Mouse (Mus musculus) forebrain, embryonic 13.5 days (tissue): ENCODE data around the gene Nmnat3. TPM values are rescaled to one million over a fixed set of nuclear protein-coding genes. Genes with fewer than 3 reads are reported as not detected.

Experiments
- ATAC-seq: fragments of 200-750 bp; cut with Nextera tagmentation; 2 replicates; pipeline ENCODE4 v1.8.0; 2017
- H3K27ac ChIP-seq: fragments of 300-500 bp; sonication (generic); 2 replicates; pipeline ENCODE4 v1.5.1; 2015; ENCODE audit warnings: inconsistent platforms, mild to moderate bottlenecking, moderate library complexity
- H3K27me3 ChIP-seq: fragments of 300-500 bp; sonication (generic); 2 replicates; pipeline ENCODE4 v1.6.1; 2015; ENCODE audit warnings: mild to moderate bottlenecking, inconsistent platforms
- H3K36me3 ChIP-seq: fragments of 300-500 bp; sonication (generic); 2 replicates; pipeline ENCODE4 v1.6.1; 2015; ENCODE audit warnings: mild to moderate bottlenecking, inconsistent platforms; ENCODE audit not compliant: poor library complexity, severe bottlenecking
- H3K4me1 ChIP-seq: fragments of 300-500 bp; sonication (generic); 2 replicates; pipeline ENCODE4 v1.6.1; 2015; ENCODE audit warnings: inconsistent platforms
- H3K4me2 ChIP-seq: fragments of 300-500 bp; sonication (generic); 2 replicates; pipeline ENCODE4 v1.6.1; 2015; ENCODE audit warnings: inconsistent platforms, mild to moderate bottlenecking, moderate library complexity
- H3K4me3 ChIP-seq: fragments of 300-500 bp; sonication (generic); 2 replicates; pipeline ENCODE4 v1.5.1; 2015; ENCODE audit warnings: mild to moderate bottlenecking, inconsistent platforms
- H3K9ac ChIP-seq: fragments of 300-500 bp; sonication (generic); 2 replicates; pipeline ENCODE4 v1.6.1; 2015; ENCODE audit warnings: mild to moderate bottlenecking, inconsistent platforms
- H3K9me3 ChIP-seq: fragments of 300-500 bp; sonication (generic); replicated peaks from 2 replicates; pipeline ENCODE4 v1.6.1; 2016; ENCODE audit warnings: inconsistent platforms
- WGBS: fragments of 180-500 bp; shearing (Covaris S2); methylation state at CpG from one replicate; pipeline ENCODE4 v1.1.7; 2015; 5-methylcytosine and 5-hydroxymethylcytosine counted together
- polyA plus RNA-seq: library from polyadenylated mRNA; unstranded; fragments of >200 nt; fragmentation: Nextera tagmentation; extraction: Ambion mirVana; gene quantifications from 2 replicates; pipeline ENCODE4 v1.2.1, GENCODE M21; 2015

Nmnat3 gene
- polyA plus RNA-seq, 1 experiment from 2014 or later, result 2.3 TPM

DNA sequence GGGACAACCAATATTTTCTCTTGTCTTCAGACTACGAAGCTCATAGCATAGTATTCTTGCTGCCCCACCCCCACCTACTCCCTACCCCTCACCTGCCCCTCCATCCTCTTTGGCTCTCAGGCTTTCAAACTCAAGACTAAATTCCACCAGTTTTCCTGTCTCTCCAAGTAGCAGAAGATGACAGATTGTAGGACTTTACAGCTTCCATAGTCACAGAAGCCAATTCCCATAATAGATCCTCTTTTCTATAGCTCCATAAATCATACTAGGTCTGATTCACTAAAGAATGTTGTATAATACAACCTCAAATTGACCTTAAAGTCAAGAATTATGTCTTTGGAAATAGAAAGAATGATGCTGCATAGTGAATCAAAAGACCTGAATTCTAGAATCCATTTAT lies 3.4 kb downstream of the Nmnat3 start:
- Histone ChIP-seq H3K9ac (no peak overlapping the region), H3K9me3 (no peaks in the 10 kb centered on the region), H3K27ac (no peak overlapping the region), H3K4me1 (no peaks in the 10 kb centered on the region), H3K4me3 (no peak overlapping the region), H3K36me3 (no peaks in the 10 kb centered on the region), H3K4me2 (no peak overlapping the region), H3K27me3 (no peaks in the 10 kb centered on the region)
- 100% methylated on average over 1 of the region's 1 CpGs for WGBS
- no peak for ATAC-seq

DNA sequence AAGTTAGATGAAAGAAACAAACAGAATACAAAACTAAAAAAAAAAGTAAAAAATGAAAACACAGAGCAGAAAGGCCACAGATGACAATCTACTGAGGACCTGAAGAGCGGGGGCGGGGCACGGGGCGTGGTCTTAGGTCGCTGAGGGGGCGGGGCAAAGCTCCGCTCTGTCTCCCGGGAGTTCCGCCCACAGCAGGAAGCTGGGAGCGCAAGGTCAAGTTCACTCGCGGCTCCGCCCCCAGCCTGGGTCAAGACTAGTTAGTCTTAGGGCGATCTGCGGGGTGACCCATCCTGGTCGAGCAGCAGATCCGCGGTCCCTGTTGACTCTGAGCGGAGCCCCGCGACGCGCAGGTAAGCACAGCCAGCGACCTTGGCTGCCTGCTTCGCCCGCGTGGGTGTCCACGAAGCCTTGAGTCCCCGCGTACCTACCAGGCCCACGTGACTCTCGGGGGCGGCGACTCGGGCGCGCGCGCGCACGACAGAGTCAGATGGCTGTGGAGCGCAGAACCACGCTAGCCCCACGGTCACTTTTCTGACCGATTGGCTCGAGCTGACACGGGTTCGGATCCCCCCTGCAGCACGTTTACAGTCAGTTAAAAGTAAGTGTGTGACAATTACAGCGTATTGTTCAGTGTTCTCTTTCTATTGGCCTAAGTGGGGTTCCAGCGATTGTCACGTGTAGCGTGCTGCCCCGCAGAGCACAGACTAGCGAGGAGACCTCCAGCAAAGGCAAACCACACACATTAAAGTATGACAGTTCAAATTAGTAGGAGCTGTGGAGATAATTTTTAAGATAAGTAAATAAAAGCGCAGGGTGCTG lies 9.4 kb downstream of the Nmnat3 start:
- peak; percentile 86 for ATAC-seq
- H3K27ac ChIP-seq, result no peak overlapping the region
- WGBS, result under 1% methylated on average over 56 of the region's 56 CpGs

GRCm38 (mm10) chr9:98297234-98297936 lies 10.2 kb downstream of the Nmnat3 start:
- whole genome bisulfite sequencing, result 14% methylated on average over 11 of the region's 12 CpGs

More for the DNA sequence above, 9.4 kb downstream of the Nmnat3 start:
- H3K4me2 ChIP-seq, result peak overlapping the region; percentile 78
- H3K36me3 ChIP-seq, result no peaks in the 10 kb centered on the region
- no peaks in the 10 kb centered on the region for H3K27me3 ChIP-seq
- peak overlapping the region; percentile 58 for H3K9ac ChIP-seq
- H3K4me1 ChIP-seq, result peaks cover 10% of the 10 kb centered on the region
- peak overlapping the region; percentile 58 for H3K4me3 ChIP-seq
- no peaks in the 10 kb centered on the region for H3K9me3 ChIP-seq

GRCm38 (mm10) chr9:98297937-98298595 lies 10.8 kb downstream of the Nmnat3 start:
- WGBS, result 76% methylated on average over 6 of the region's 6 CpGs
- no peaks in the 10 kb centered on the region for H3K36me3 ChIP-seq
- no peaks in the 10 kb centered on the region for H3K27me3 ChIP-seq
- H3K27ac ChIP-seq, result no peak overlapping the region
- H3K4me1 ChIP-seq, result peaks cover 10% of the 10 kb centered on the region
- H3K4me2 ChIP-seq, result no peak overlapping the region
- no peak overlapping the region for H3K9ac ChIP-seq
- no peak for ATAC-seq
- H3K9me3 ChIP-seq, result no peaks in the 10 kb centered on the region
- H3K4me3 ChIP-seq, result no peak overlapping the region

More at GRCm38 (mm10) chr9:98297234-98297936, 10.2 kb downstream of the Nmnat3 start:
- peak; percentile 41; the same call in 1 of the 2 replicates for ATAC-seq
- Histone ChIP-seq H3K4me3 (peak overlapping the region; percentile 58), H3K9ac (peak overlapping the region; percentile 58; the same call in 1 of the 2 replicates), H3K27ac (no peak overlapping the region), H3K4me2 (peak overlapping the region; percentile 78), H3K36me3 (no peaks in the 10 kb centered on the region), H3K27me3 (no peaks in the 10 kb centered on the region), H3K4me1 (peaks cover 10% of the 10 kb centered on the region), H3K9me3 (no peaks in the 10 kb centered on the region)

DNA sequence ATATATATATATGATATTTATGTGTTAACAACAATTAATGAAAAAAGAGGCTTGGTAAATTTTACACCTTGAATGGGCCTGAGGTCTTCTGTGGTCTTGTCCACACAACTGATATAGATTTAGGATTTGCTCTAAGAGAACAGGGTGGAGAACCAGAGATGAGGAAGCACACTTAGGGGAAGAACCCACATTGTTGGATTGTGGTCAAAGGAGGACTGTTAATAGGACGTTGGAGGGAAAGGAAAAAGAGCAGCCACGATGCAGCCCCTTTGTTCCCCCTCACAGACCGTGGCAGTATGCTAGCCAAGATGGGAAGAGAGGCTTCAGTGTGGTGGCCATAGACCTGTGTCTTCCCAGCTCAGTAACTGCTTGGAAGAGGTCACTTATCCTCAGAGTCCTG lies 11.5 kb downstream of the Nmnat3 start:
- H3K27ac ChIP-seq, result no peak overlapping the region
- no peak overlapping the region for H3K9ac ChIP-seq
- peaks cover 10% of the 10 kb centered on the region for H3K4me1 ChIP-seq
- no peak overlapping the region for H3K4me2 ChIP-seq
- H3K9me3 ChIP-seq, result no peaks in the 10 kb centered on the region
- WGBS, result 70% methylated on average over 3 of the region's 3 CpGs
- no peaks in the 10 kb centered on the region for H3K36me3 ChIP-seq
- no peak for ATAC-seq
- no peaks in the 10 kb centered on the region for H3K27me3 ChIP-seq
- H3K4me3 ChIP-seq, result no peak overlapping the region

DNA sequence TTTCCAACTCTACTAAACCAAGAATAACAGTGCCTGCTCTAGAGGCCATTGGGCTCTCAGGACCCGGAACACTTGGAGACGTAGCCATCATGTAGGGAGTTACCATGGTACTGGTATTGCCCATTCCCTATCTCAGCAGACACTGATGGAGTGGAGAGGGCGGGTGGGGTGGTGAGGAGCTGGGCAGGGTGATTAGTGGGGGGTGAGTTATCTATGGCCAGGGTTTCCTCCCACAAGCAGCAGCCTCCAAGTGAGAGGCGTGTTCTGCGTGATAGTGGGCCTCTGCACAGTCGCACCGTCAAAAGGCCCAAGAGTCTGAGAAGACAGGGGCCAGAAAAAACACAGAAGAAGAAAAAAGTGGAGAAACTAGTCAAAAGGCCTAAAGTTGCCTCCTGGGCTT lies 12.0 kb downstream of the Nmnat3 start:
- no peak overlapping the region for H3K4me2 ChIP-seq
- ATAC-seq, result no peak
- no peak overlapping the region for H3K4me3 ChIP-seq
- no peaks in the 10 kb centered on the region for H3K9me3 ChIP-seq
- no peaks in the 10 kb centered on the region for H3K27me3 ChIP-seq
- no peak overlapping the region for H3K9ac ChIP-seq
- WGBS, result 91% methylated on average over 7 of the region's 7 CpGs
- H3K36me3 ChIP-seq, result no peaks in the 10 kb centered on the region
- peaks cover 10% of the 10 kb centered on the region for H3K4me1 ChIP-seq
- no peak overlapping the region for H3K27ac ChIP-seq

GRCm38 (mm10) chr9:98300582-98300981 lies 13.3 kb downstream of the Nmnat3 start:
- H3K27me3 ChIP-seq, result no peaks in the 10 kb centered on the region
- H3K4me1 ChIP-seq, result peaks cover 10% of the 10 kb centered on the region
- 84% methylated on average over 7 of the region's 7 CpGs for WGBS
- H3K4me3 ChIP-seq, result no peak overlapping the region
- ATAC-seq, result no peak
- H3K4me2 ChIP-seq, result no peak overlapping the region
- no peak overlapping the region for H3K9ac ChIP-seq
- H3K27ac ChIP-seq, result no peak overlapping the region
- H3K9me3 ChIP-seq, result no peaks in the 10 kb centered on the region
- no peaks in the 10 kb centered on the region for H3K36me3 ChIP-seq

DNA sequence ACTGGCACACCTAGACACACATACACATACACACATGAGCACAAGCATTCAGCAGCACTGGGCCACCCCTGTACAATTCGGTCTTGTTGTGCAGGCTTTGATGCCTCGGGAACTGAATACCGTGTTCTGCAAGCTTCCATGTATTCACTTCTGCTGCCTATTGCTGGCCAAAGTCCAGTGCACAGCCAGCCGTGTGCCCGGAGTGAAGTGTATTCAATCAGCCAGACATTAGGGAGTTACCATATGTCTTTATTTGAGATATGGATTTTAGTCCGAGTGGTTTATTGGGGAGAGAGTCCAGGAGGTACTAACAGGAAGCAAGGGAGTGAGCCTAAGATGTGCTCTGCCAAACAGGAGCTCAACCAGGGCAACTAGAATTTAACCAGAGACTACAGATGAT lies 19.8 kb downstream of the Nmnat3 start:
- no peak overlapping the region for H3K4me3 ChIP-seq
- 88% methylated on average over 6 of the region's 6 CpGs for WGBS
- no peak overlapping the region for H3K4me2 ChIP-seq
- no peaks in the 10 kb centered on the region for H3K4me1 ChIP-seq
- no peaks in the 10 kb centered on the region for H3K9me3 ChIP-seq
- H3K9ac ChIP-seq, result no peak overlapping the region
- no peaks in the 10 kb centered on the region for H3K36me3 ChIP-seq
- no peak overlapping the region for H3K27ac ChIP-seq
- no peaks in the 10 kb centered on the region for H3K27me3 ChIP-seq
- ATAC-seq, result no peak

GRCm38 (mm10) chr9:98311316-98311965 lies 24.2 kb downstream of the Nmnat3 start:
- Histone ChIP-seq H3K9me3 (no peaks in the 10 kb centered on the region), H3K4me3 (no peak overlapping the region), H3K9ac (no peak overlapping the region), H3K27ac (no peak overlapping the region), H3K27me3 (no peaks in the 10 kb centered on the region), H3K4me2 (no peak overlapping the region), H3K4me1 (no peaks in the 10 kb centered on the region), H3K36me3 (no peaks in the 10 kb centered on the region)
- WGBS, result 77% methylated on average over 12 of the region's 12 CpGs
- ATAC-seq, result no peak

GRCm38 (mm10) chr9:98312622-98313374 lies 25.6 kb downstream of the Nmnat3 start:
- ATAC-seq, result no peak
- WGBS, result 83% methylated on average over 6 of the region's 6 CpGs

DNA sequence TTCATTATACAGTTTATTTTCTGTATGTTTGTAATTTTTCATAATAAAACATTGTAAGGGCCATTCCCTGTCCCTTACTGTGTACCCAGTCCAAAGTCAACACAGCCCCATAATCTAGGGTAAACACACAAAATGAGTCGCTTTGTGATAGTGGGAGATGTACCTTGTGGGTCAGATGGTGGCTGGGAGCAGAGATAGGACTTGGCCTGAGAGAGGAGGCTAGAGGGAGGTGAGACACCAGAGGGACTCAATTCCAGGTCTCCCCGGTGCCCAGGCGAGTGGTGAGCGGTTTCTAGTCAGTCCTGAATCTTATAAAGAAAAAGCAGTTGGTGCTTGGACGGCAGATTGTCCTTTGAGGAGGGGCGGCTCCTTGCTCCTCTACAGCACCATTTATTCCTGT lies 26.4 kb downstream of the Nmnat3 start:
- no peak overlapping the region for H3K27ac ChIP-seq
- H3K4me2 ChIP-seq, result no peak overlapping the region
- H3K9ac ChIP-seq, result no peak overlapping the region
- ATAC-seq, result no peak
- H3K9me3 ChIP-seq, result no peaks in the 10 kb centered on the region
- peaks cover 3% of the 10 kb centered on the region for H3K4me1 ChIP-seq
- H3K27me3 ChIP-seq, result no peaks in the 10 kb centered on the region
- H3K36me3 ChIP-seq, result no peaks in the 10 kb centered on the region
- WGBS, result 81% methylated on average over 6 of the region's 6 CpGs
- no peak overlapping the region for H3K4me3 ChIP-seq

More at GRCm38 (mm10) chr9:98312622-98313374, 25.6 kb downstream of the Nmnat3 start:
- no peak overlapping the region for H3K9ac ChIP-seq
- no peaks in the 10 kb centered on the region for H3K27me3 ChIP-seq
- H3K27ac ChIP-seq, result no peak overlapping the region
- H3K4me3 ChIP-seq, result no peak overlapping the region
- no peaks in the 10 kb centered on the region; the same call in 1 of the 2 replicates for H3K4me1 ChIP-seq
- no peaks in the 10 kb centered on the region for H3K9me3 ChIP-seq
- no peaks in the 10 kb centered on the region for H3K36me3 ChIP-seq
- no peak overlapping the region for H3K4me2 ChIP-seq
